Mouse (Mus musculus) mouse embryonic stem cell (cell line): Measurements from ENCODE around the gene Ptgis.

ENCODE experiments used
- in situ Hi-C, 2 experiments: fragments of 300-500 bp; cut with MboI; formaldehyde crosslinking; loops; 1 replicate in 1 of 2; 3 replicates in 1 of 2; pipeline ENCODE4 v1.14.3; 2019 to 2020; ENCODE audit warnings: low sequenced_read_pairs in 2 of 2, low pct_unique_long_range_greater_than_20kb in 1 of 2, mixed read lengths in 1 of 2; ENCODE audit not compliant: unreplicated experiment in 1 of 2

The Ptgis gene

GRCm38 (mm10) chr2:167179301-167179700 is 61.1 kb downstream of the Ptgis start:
- in situ Hi-C loops = no loop called here

GRCm38 (mm10) chr2:167177231-167177641 is 63.2 kb downstream of the Ptgis start:
- in situ Hi-C loops = no loop called here

GRCm38 (mm10) chr2:167175284-167175683 is 65.1 kb downstream of the Ptgis start:
- in situ Hi-C loops = no loop called here

GRCm38 (mm10) chr2:167173051-167173875 is 67.1 kb downstream of the Ptgis start:
- in situ Hi-C loops = no loop called here

GRCm38 (mm10) chr2:167167515-167168212 is 72.7 kb downstream of the Ptgis start:
- in situ Hi-C loops = no loop called here

GRCm38 (mm10) chr2:167163600-167163999 is 76.8 kb downstream of the Ptgis start:
- in situ Hi-C loops = no loop called here

GRCm38 (mm10) chr2:167163134-167163533 is 77.3 kb downstream of the Ptgis start:
- in situ Hi-C loops = no loop called here

- in situ Hi-C loops = no loop called here
These were observed 77.8 kb downstream of the Ptgis start for GRCm38 (mm10) chr2:167162516-167163021.

GRCm38 (mm10) chr2:167159721-167160120 is 80.7 kb downstream of the Ptgis start:
- in situ Hi-C loops = no loop called here

- in situ Hi-C loops = no loop called here
These were observed 81.6 kb downstream of the Ptgis start for GRCm38 (mm10) chr2:167158780-167159179.

GRCm38 (mm10) chr2:167156118-167156715 is 84.2 kb downstream of the Ptgis start:
- in situ Hi-C loops = no loop called here

- in situ Hi-C loops = no loop called here
These were observed 84.8 kb downstream of the Ptgis start for GRCm38 (mm10) chr2:167155541-167155973.

GRCm38 (mm10) chr2:167150880-167151279 is 89.5 kb downstream of the Ptgis start:
- in situ Hi-C loops = no loop called here

GRCm38 (mm10) chr2:167150135-167150534 is 90.3 kb downstream of the Ptgis start:
- in situ Hi-C loops = no loop called here

GRCm38 (mm10) chr2:167149035-167149434 is 91.4 kb downstream of the Ptgis start:
- in situ Hi-C loops = no loop called here

- in situ Hi-C loops = no loop called here
These were observed 92.7 kb downstream of the Ptgis start for GRCm38 (mm10) chr2:167147708-167148107.

- in situ Hi-C loops = no loop called here
These were observed 94.5 kb downstream of the Ptgis start for GRCm38 (mm10) chr2:167145904-167146303.

GRCm38 (mm10) chr2:167144439-167145307 is 95.7 kb downstream of the Ptgis start:
- in situ Hi-C loops = no loop called here
